Mouse (Mus musculus) stomach, embryonic 15.5 days (tissue): ENCODE data around the gene 1700017B05Rik. TPM values are rescaled to one million over a fixed set of nuclear protein-coding genes. Genes with fewer than 3 reads are reported as not detected.

ENCODE experiments used
- ATAC-seq: fragments of 200-750 bp; cut with Nextera tagmentation; 2 replicates; pipeline ENCODE4 v1.8.0; 2017; ENCODE audit warnings: low read depth, moderate number of reproducible peaks, moderate TSS enrichment; ENCODE audit not compliant: insufficient read depth, low FRiP score
- H3K27ac ChIP-seq: fragments of 300-500 bp; sonication (generic); 2 replicates; pipeline ENCODE4 v1.5.1; 2015; ENCODE audit warnings: mild to moderate bottlenecking, inconsistent platforms
- H3K27me3 ChIP-seq: fragments of 300-500 bp; sonication (generic); replicated peaks from 2 replicates; pipeline ENCODE4 v1.6.1; 2015; ENCODE audit warnings: inconsistent platforms
- H3K36me3 ChIP-seq: fragments of 300-500 bp; sonication (generic); 2 replicates; pipeline ENCODE4 v1.6.1; 2015; ENCODE audit warnings: inconsistent platforms
- H3K4me1 ChIP-seq: fragments of 300-500 bp; sonication (generic); 2 replicates; pipeline ENCODE4 v1.6.1; 2015; ENCODE audit warnings: inconsistent platforms
- H3K4me2 ChIP-seq: fragments of 300-500 bp; sonication (generic); 2 replicates; pipeline ENCODE4 v1.6.1; 2015; ENCODE audit warnings: mild to moderate bottlenecking, inconsistent platforms
- H3K4me3 ChIP-seq: fragments of 300-500 bp; sonication (generic); replicated peaks from 2 replicates; pipeline ENCODE4 v1.5.1; 2015; ENCODE audit warnings: inconsistent platforms
- H3K9ac ChIP-seq: fragments of 300-500 bp; sonication (generic); 2 replicates; pipeline ENCODE4 v1.6.1; 2015; ENCODE audit warnings: inconsistent platforms
- H3K9me3 ChIP-seq: fragments of 300-500 bp; sonication (generic); 2 replicates; pipeline ENCODE4 v1.6.1; 2016; ENCODE audit warnings: inconsistent platforms
- WGBS: fragments of 180-500 bp; shearing (Covaris S2); methylation state at CpG from one replicate; pipeline ENCODE4 v1.1.7; 2015; 5-methylcytosine and 5-hydroxymethylcytosine counted together
- polyA plus RNA-seq: library from polyadenylated mRNA; unstranded; fragments of >200 nt; fragmentation: Nextera tagmentation; extraction: Ambion mirVana; gene quantifications from 2 replicates; pipeline ENCODE4 v1.2.1, GENCODE M21; 2015

Gene 1700017B05Rik
- polyA plus RNA-seq, 1 experiment from 2014 or later: 23.8 TPM

- WGBS: 67% methylated on average over 3 of the region's 3 CpGs
Observed at GRCm38 (mm10) chr9:57294905-57295304, 32.5 kb upstream of the 1700017B05Rik start.

GRCm38 (mm10) chr9:57287183-57287582 is 24.8 kb upstream of the 1700017B05Rik start:
- H3K4me1 ChIP-seq: no peaks in the 10 kb centered on the region
- H3K27ac ChIP-seq: no peak overlapping the region
- no peak overlapping the region for H3K9ac ChIP-seq
- no peaks in the 10 kb centered on the region for H3K27me3 ChIP-seq
- H3K4me3 ChIP-seq: no peak overlapping the region
- no peak overlapping the region for H3K4me2 ChIP-seq
- WGBS: 73% methylated on average over 6 of the region's 6 CpGs
- H3K9me3 ChIP-seq: no peaks in the 10 kb centered on the region
- 0 out of 2 replicates have a peak, but pooled peaks have one; percentile 45 for ATAC-seq
- H3K36me3 ChIP-seq: no peaks in the 10 kb centered on the region

More at GRCm38 (mm10) chr9:57294905-57295304, 32.5 kb upstream of the 1700017B05Rik start:
- Histone ChIP-seq H3K4me1 (peaks cover 6% of the 10 kb centered on the region; the same call in 1 of the 2 replicates), H3K27me3 (no peaks in the 10 kb centered on the region), H3K9me3 (no peaks in the 10 kb centered on the region), H3K27ac (no peak overlapping the region), H3K4me3 (no peak overlapping the region), H3K36me3 (no peaks in the 10 kb centered on the region), H3K9ac (no peak overlapping the region), H3K4me2 (no peak overlapping the region)
- no peak for ATAC-seq

GRCm38 (mm10) chr9:57283311-57283710 is 20.9 kb upstream of the 1700017B05Rik start:
- Histone ChIP-seq H3K4me1 (peaks cover 20% of the 10 kb centered on the region; the same call in 1 of the 2 replicates), H3K4me3 (no peak overlapping the region), H3K27me3 (no peaks in the 10 kb centered on the region), H3K36me3 (no peaks in the 10 kb centered on the region), H3K9me3 (no peaks in the 10 kb centered on the region), H3K9ac (no peak overlapping the region), H3K4me2 (no peak overlapping the region), H3K27ac (no peak overlapping the region)
- 66% methylated on average over 4 of the region's 4 CpGs for WGBS
- ATAC-seq: no peak

- Histone ChIP-seq H3K4me2 (no peak overlapping the region), H3K36me3 (no peaks in the 10 kb centered on the region), H3K27ac (no peak overlapping the region), H3K27me3 (no peaks in the 10 kb centered on the region), H3K9me3 (no peaks in the 10 kb centered on the region), H3K4me3 (no peak overlapping the region), H3K4me1 (peaks cover 24% of the 10 kb centered on the region; the same call in 1 of the 2 replicates), H3K9ac (no peak overlapping the region)
- no peak for ATAC-seq
- WGBS: 63% methylated on average over 3 of the region's 3 CpGs
Observed at GRCm38 (mm10) chr9:57282686-57283085, 20.3 kb upstream of the 1700017B05Rik start.

GRCm38 (mm10) chr9:57281549-57281948 is 19.1 kb upstream of the 1700017B05Rik start:
- peak overlapping the region; percentile 12; the same call in 1 of the 2 replicates for H3K4me3 ChIP-seq
- H3K27me3 ChIP-seq: no peaks in the 10 kb centered on the region
- H3K4me1 ChIP-seq: peaks cover 24% of the 10 kb centered on the region; the same call in 1 of the 2 replicates
- H3K36me3 ChIP-seq: no peaks in the 10 kb centered on the region
- no peak overlapping the region for H3K27ac ChIP-seq
- WGBS: 10% methylated on average over 20 of the region's 20 CpGs
- H3K4me2 ChIP-seq: peak overlapping the region; percentile 47
- H3K9ac ChIP-seq: no peak overlapping the region
- ATAC-seq: peak; percentile 43; the same call in 1 of the 2 replicates
- H3K9me3 ChIP-seq: no peaks in the 10 kb centered on the region

- 32% methylated on average over 4 of the region's 4 CpGs for WGBS
- Histone ChIP-seq H3K27me3 (no peaks in the 10 kb centered on the region), H3K9me3 (no peaks in the 10 kb centered on the region), H3K4me1 (peaks cover 24% of the 10 kb centered on the region; the same call in 1 of the 2 replicates), H3K27ac (no peak overlapping the region), H3K36me3 (no peaks in the 10 kb centered on the region), H3K9ac (no peak overlapping the region), H3K4me2 (no peak overlapping the region), H3K4me3 (no peak overlapping the region)
- no peak for ATAC-seq
Observed at GRCm38 (mm10) chr9:57279441-57279840, 17.0 kb upstream of the 1700017B05Rik start.

GRCm38 (mm10) chr9:57278268-57278667 is 15.9 kb upstream of the 1700017B05Rik start:
- no peak for ATAC-seq
- Histone ChIP-seq H3K4me2 (no peak overlapping the region), H3K9ac (no peak overlapping the region), H3K27ac (no peak overlapping the region), H3K9me3 (no peaks in the 10 kb centered on the region), H3K4me3 (no peak overlapping the region), H3K27me3 (no peaks in the 10 kb centered on the region), H3K4me1 (peaks cover 27% of the 10 kb centered on the region; the same call in 1 of the 2 replicates), H3K36me3 (no peaks in the 10 kb centered on the region)
- WGBS: 41% methylated on average over 4 of the region's 4 CpGs

- H3K4me1 ChIP-seq: peaks cover 26% of the 10 kb centered on the region; the same call in 1 of the 2 replicates
Observed at GRCm38 (mm10) chr9:57276311-57276710, 13.9 kb upstream of the 1700017B05Rik start.

GRCm38 (mm10) chr9:57273805-57274494 is 11.5 kb upstream of the 1700017B05Rik start:
- Histone ChIP-seq H3K9me3 (no peaks in the 10 kb centered on the region), H3K36me3 (no peaks in the 10 kb centered on the region), H3K27ac (no peak overlapping the region), H3K4me3 (no peak overlapping the region), H3K4me2 (no peak overlapping the region; the same call in 1 of the 2 replicates), H3K9ac (no peak overlapping the region), H3K4me1 (peaks cover 17% of the 10 kb centered on the region; the same call in 1 of the 2 replicates), H3K27me3 (no peaks in the 10 kb centered on the region)
- no peak for ATAC-seq
- WGBS: 29% methylated on average over 6 of the region's 6 CpGs

More at GRCm38 (mm10) chr9:57276311-57276710, 13.9 kb upstream of the 1700017B05Rik start:
- ATAC-seq: no peak
- Histone ChIP-seq H3K27ac (no peak overlapping the region), H3K9me3 (no peaks in the 10 kb centered on the region), H3K4me3 (no peak overlapping the region), H3K36me3 (no peaks in the 10 kb centered on the region), H3K9ac (no peak overlapping the region), H3K27me3 (no peaks in the 10 kb centered on the region), H3K4me2 (no peak overlapping the region)

- Histone ChIP-seq H3K4me1 (peaks cover 9% of the 10 kb centered on the region; the same call in 1 of the 2 replicates), H3K4me3 (no peak overlapping the region), H3K27ac (no peak overlapping the region), H3K27me3 (no peaks in the 10 kb centered on the region), H3K9me3 (no peaks in the 10 kb centered on the region), H3K9ac (no peak overlapping the region), H3K36me3 (no peaks in the 10 kb centered on the region), H3K4me2 (no peak overlapping the region)
- no peak for ATAC-seq
- 59% methylated on average over 8 of the region's 8 CpGs for WGBS
Observed at GRCm38 (mm10) chr9:57272902-57273804, 10.7 kb upstream of the 1700017B05Rik start.

GRCm38 (mm10) chr9:57271837-57272562 is 9.6 kb upstream of the 1700017B05Rik start:
- ATAC-seq: no peak
- H3K27me3 ChIP-seq: no peaks in the 10 kb centered on the region
- H3K4me1 ChIP-seq: peaks cover 7% of the 10 kb centered on the region; the same call in 1 of the 2 replicates
- no peaks in the 10 kb centered on the region for H3K36me3 ChIP-seq
- no peak overlapping the region for H3K27ac ChIP-seq
- 55% methylated on average over 9 of the region's 9 CpGs for WGBS
- no peaks in the 10 kb centered on the region for H3K9me3 ChIP-seq
- H3K9ac ChIP-seq: no peak overlapping the region
- no peak overlapping the region for H3K4me3 ChIP-seq
- H3K4me2 ChIP-seq: no peak overlapping the region
